Mouse (Mus musculus): ENCODE measurements around the gene Samd14. TPM values are rescaled to one million over a fixed set of nuclear protein-coding genes. Genes with fewer than 3 reads are reported as not detected.

The Samd14 gene
- polyA plus RNA-seq, 1 experiment from 2014 or later = 39.2 TPM

Other genes with a start within 250 kb of the Samd14 start
- gene Tmem92, start 227.2 kb upstream of the Samd14 start, polyA plus RNA-seq (2016; fragmentation: Nextera tagmentation; extraction: Ambion mirVana) = not detected in 2 replicates
- 81.4 and 104 TPM in 2 replicates for gene Col1a1, start 73.7 kb upstream of the Samd14 start, polyA plus RNA-seq (2016; fragmentation: Nextera tagmentation; extraction: Ambion mirVana)
- gene Hils1, start 42.3 kb upstream of the Samd14 start, polyA plus RNA-seq (2016; fragmentation: Nextera tagmentation; extraction: Ambion mirVana) = not detected in 2 replicates
- 0.23 TPM in 1 of 2 replicates, not detected in the other for gene Sgca, start 33.6 kb upstream of the Samd14 start, polyA plus RNA-seq (2016; fragmentation: Nextera tagmentation; extraction: Ambion mirVana)
- 9.9 and 10.8 TPM in 2 replicates for gene Ppp1r9b, start 18.8 kb upstream of the Samd14 start, polyA plus RNA-seq (2016; fragmentation: Nextera tagmentation; extraction: Ambion mirVana)
- 9.8 and 21.2 TPM in 2 replicates for gene Pdk2, start 31.5 kb downstream of the Samd14 start, polyA plus RNA-seq (2016; fragmentation: Nextera tagmentation; extraction: Ambion mirVana)
- 10.2 and 11.1 TPM in 2 replicates for gene Itga3, start 66.9 kb downstream of the Samd14 start, polyA plus RNA-seq (2016; fragmentation: Nextera tagmentation; extraction: Ambion mirVana)
- 6.9 and 9.5 TPM in 2 replicates for gene Dlx3, start 110.2 kb downstream of the Samd14 start, polyA plus RNA-seq (2016; fragmentation: Nextera tagmentation; extraction: Ambion mirVana)
- gene Dlx4, start 136.4 kb downstream of the Samd14 start, polyA plus RNA-seq (2016; fragmentation: Nextera tagmentation; extraction: Ambion mirVana) = 0.85 and 1.9 TPM in 2 replicates